Mouse (Mus musculus): ENCODE measurements at regions not wholly inside any gene's neighbourhood (a gene's known extent, or its start where the extent isn't known, plus 50 kb on each side); places are given as distances from the start of the nearest gene placed in this dataset.
"Not testable (repeated sequence)": the region's sequence is repeated elsewhere in the genome, so short reads cannot be mapped to it uniquely, and the experiment has no call there.

DNA sequence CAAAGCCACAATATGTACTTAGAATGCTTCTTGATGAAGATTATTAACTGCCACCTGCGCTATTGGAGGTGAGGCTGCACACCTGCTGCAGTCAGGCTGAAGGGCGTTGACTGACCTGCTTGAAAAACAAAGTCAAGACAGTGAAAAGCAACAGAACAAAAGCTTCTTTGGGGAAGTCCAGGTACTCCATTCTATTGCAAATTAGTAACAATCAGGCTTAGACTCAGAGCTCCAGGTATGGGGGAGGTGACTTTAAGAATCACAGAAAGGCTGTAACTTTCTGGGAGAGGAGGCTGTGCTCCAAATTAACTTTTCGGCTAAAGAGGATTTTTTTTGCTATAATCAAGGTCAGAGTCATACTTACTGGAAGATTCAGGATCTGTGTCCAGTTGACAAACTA, 278.0 kb upstream of the Sema3a start:
- H3K4me3 ChIP-seq = not testable (repeated sequence)

GRCm38 (mm10) chr5:12856869-12857268, 268.3 kb upstream of the Sema3a start:
- no peak overlapping the region for H3K4me2 ChIP-seq
- ATAC-seq (ENCODE audit: extremely low read depth, insufficient number of reproducible peaks, low FRiP score, low TSS enrichment) = no peak
- H3K36me3 ChIP-seq = no peaks in the 10 kb centered on the region
- no peak overlapping the region for H3K9ac ChIP-seq
- no peak overlapping the region for H3K4me3 ChIP-seq
- H3K27me3 ChIP-seq (replicated peaks) = no peaks in the 10 kb centered on the region
- H3K27ac ChIP-seq (replicated peaks) = no peak overlapping the region
- no peaks in the 10 kb centered on the region for H3K4me1 ChIP-seq
- WGBS = 81% methylated on average over 2 of the region's 2 CpGs
- no peaks in the 10 kb centered on the region for H3K9me3 ChIP-seq

More for the DNA sequence above, 278.0 kb upstream of the Sema3a start:
- WGBS = 70% methylated on average over 3 of the region's 3 CpGs
- not testable (repeated sequence) for H3K4me1 ChIP-seq; H3K36me3 ChIP-seq; H3K27ac ChIP-seq (replicated peaks); H3K27me3 ChIP-seq (replicated peaks); H3K9ac ChIP-seq; ATAC-seq (ENCODE audit: extremely low read depth, insufficient number of reproducible peaks, low FRiP score, low TSS enrichment); H3K4me2 ChIP-seq
- peaks cover 21% of the 10 kb centered on the region; the same call in 1 of the 2 replicates for H3K9me3 ChIP-seq

- Histone ChIP-seq H3K4me2 (no peak overlapping the region), H3K9me3 (no peaks in the 10 kb centered on the region), H3K27ac (replicated peaks) (no peak overlapping the region), H3K9ac (no peak overlapping the region), H3K36me3 (no peaks in the 10 kb centered on the region), H3K4me1 (no peaks in the 10 kb centered on the region), H3K27me3 (replicated peaks) (no peaks in the 10 kb centered on the region), H3K4me3 (no peak overlapping the region)
- ATAC-seq (ENCODE audit: extremely low read depth, insufficient number of reproducible peaks, low FRiP score, low TSS enrichment) = no peak
- 49% methylated on average over 3 of the region's 3 CpGs for WGBS
These were observed 256.6 kb upstream of the Sema3a start for GRCm38 (mm10) chr5:12868355-12869217.

- H3K36me3 ChIP-seq = no peaks in the 10 kb centered on the region
- no peaks in the 10 kb centered on the region for H3K9me3 ChIP-seq
- no peak overlapping the region for H3K4me3 ChIP-seq
- no peaks in the 10 kb centered on the region for H3K27me3 ChIP-seq (replicated peaks)
- 86% methylated on average over 3 of the region's 3 CpGs for WGBS
- no peak overlapping the region for H3K27ac ChIP-seq (replicated peaks)
- H3K9ac ChIP-seq = no peak overlapping the region
- H3K4me1 ChIP-seq = no peaks in the 10 kb centered on the region
- H3K4me2 ChIP-seq = no peak overlapping the region
- no peak for ATAC-seq (ENCODE audit: extremely low read depth, insufficient number of reproducible peaks, low FRiP score, low TSS enrichment)
These were observed 252.3 kb upstream of the Sema3a start for GRCm38 (mm10) chr5:12872888-12873287.

GRCm38 (mm10) chr5:12877595-12878296, 247.5 kb upstream of the Sema3a start:
- H3K9me3 ChIP-seq = no peaks in the 10 kb centered on the region
- ATAC-seq (ENCODE audit: extremely low read depth, insufficient number of reproducible peaks, low FRiP score, low TSS enrichment) = no peak
- WGBS = 73% methylated on average over 6 of the region's 6 CpGs
- H3K27ac ChIP-seq (replicated peaks) = no peak overlapping the region
- no peak overlapping the region for H3K4me2 ChIP-seq
- no peak overlapping the region for H3K9ac ChIP-seq
- H3K4me1 ChIP-seq = no peaks in the 10 kb centered on the region
- H3K36me3 ChIP-seq = no peaks in the 10 kb centered on the region
- H3K4me3 ChIP-seq = no peak overlapping the region
- no peaks in the 10 kb centered on the region for H3K27me3 ChIP-seq (replicated peaks)

GRCm38 (mm10) chr5:12892333-12892732, 232.9 kb upstream of the Sema3a start:
- Histone ChIP-seq H3K4me1 (no peaks in the 10 kb centered on the region), H3K27ac (replicated peaks) (no peak overlapping the region), H3K27me3 (replicated peaks) (no peaks in the 10 kb centered on the region), H3K9me3 (no peaks in the 10 kb centered on the region), H3K36me3 (no peaks in the 10 kb centered on the region), H3K9ac (no peak overlapping the region), H3K4me2 (no peak overlapping the region), H3K4me3 (no peak overlapping the region)
- no peak for ATAC-seq (ENCODE audit: extremely low read depth, insufficient number of reproducible peaks, low FRiP score, low TSS enrichment)

- Histone ChIP-seq H3K4me2 (no peak overlapping the region), H3K9me3 (no peaks in the 10 kb centered on the region), H3K27ac (replicated peaks) (no peak overlapping the region), H3K4me3 (no peak overlapping the region), H3K27me3 (replicated peaks) (no peaks in the 10 kb centered on the region), H3K36me3 (no peaks in the 10 kb centered on the region), H3K9ac (no peak overlapping the region), H3K4me1 (no peaks in the 10 kb centered on the region)
- WGBS = 38% methylated on average over 2 of the region's 2 CpGs
- no peak for ATAC-seq (ENCODE audit: extremely low read depth, insufficient number of reproducible peaks, low FRiP score, low TSS enrichment)
These were observed 230.6 kb upstream of the Sema3a start for GRCm38 (mm10) chr5:12894638-12895037.

DNA sequence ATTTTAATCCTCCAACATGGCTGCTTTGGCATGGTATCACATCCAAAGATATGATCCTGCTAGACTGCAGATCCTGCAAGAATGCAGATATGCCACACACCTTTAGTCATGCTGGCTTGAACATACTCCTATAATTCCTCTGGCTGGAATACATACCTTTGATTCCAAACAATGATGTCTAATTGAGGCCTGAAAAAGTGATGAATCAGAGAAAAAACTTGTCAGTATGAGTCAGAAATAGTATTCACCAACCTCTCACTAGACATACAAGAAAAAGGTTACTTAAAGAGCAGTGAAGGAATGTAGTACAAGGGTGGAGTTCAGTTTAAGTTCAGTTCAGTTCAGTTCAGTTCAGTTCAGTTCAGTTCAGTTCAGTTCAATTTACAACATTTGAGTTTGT, 214.5 kb upstream of the Sema3a start:
- Histone ChIP-seq H3K4me1 (no peaks in the 10 kb centered on the region), H3K9me3 (no peaks in the 10 kb centered on the region), H3K9ac (no peak overlapping the region), H3K27ac (replicated peaks) (no peak overlapping the region), H3K27me3 (replicated peaks) (no peaks in the 10 kb centered on the region), H3K36me3 (no peaks in the 10 kb centered on the region), H3K4me2 (no peak overlapping the region), H3K4me3 (no peak overlapping the region)
- no peak for ATAC-seq (ENCODE audit: extremely low read depth, insufficient number of reproducible peaks, low FRiP score, low TSS enrichment)

DNA sequence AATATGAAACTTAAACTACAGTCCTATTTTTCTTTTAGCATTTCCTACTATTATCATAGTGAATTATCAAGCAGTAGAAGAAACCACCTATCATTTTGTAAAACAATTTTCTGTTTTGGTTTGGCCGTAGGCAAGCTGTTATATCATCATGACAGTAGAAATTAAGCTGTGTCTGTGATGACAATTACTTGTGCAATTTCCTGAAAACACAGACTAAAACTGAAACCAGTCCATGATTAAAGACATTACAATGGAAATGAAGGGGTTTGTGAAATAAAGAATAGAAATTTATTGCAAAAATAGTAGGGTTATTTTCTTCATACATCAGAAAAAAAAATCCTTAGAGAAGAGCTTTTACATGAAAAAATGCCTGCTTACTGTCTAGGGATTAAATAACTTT, 210.8 kb upstream of the Sema3a start:
- 67% methylated on average over 1 of the region's 1 CpGs for WGBS
- H3K9ac ChIP-seq = no peak overlapping the region
- no peaks in the 10 kb centered on the region for H3K4me1 ChIP-seq
- no peak for ATAC-seq (ENCODE audit: extremely low read depth, insufficient number of reproducible peaks, low FRiP score, low TSS enrichment)
- no peaks in the 10 kb centered on the region for H3K27me3 ChIP-seq (replicated peaks)
- H3K9me3 ChIP-seq = no peaks in the 10 kb centered on the region
- H3K27ac ChIP-seq (replicated peaks) = no peak overlapping the region
- no peak overlapping the region for H3K4me3 ChIP-seq
- H3K36me3 ChIP-seq = no peaks in the 10 kb centered on the region
- no peak overlapping the region for H3K4me2 ChIP-seq

DNA sequence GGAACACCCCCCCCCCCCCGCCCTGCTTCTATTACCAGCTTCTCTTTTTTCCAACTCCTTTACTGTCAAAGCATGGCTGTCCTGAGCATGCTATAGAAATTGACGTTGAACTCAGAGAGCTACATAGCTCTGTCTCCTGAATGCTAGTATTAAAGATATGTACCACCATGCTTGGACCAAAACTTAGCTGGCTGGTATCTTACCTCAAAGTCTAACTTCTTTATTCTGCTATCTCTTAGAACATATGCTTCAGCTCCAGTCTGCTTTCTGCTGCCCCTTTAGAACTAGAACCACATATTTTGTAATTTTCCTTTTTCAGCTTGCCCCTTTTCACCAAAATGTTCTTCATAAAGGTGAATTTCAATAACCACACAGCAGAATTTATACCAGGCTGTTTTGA, 205.9 kb upstream of the Sema3a start:
- Histone ChIP-seq H3K9me3 (no peaks in the 10 kb centered on the region), H3K36me3 (no peaks in the 10 kb centered on the region), H3K27me3 (replicated peaks) (no peaks in the 10 kb centered on the region), H3K4me2 (no peak overlapping the region), H3K4me3 (no peak overlapping the region), H3K4me1 (no peaks in the 10 kb centered on the region), H3K9ac (no peak overlapping the region), H3K27ac (replicated peaks) (no peak overlapping the region)
- no peak for ATAC-seq (ENCODE audit: extremely low read depth, insufficient number of reproducible peaks, low FRiP score, low TSS enrichment)
- WGBS = 48% methylated on average over 2 of the region's 2 CpGs

DNA sequence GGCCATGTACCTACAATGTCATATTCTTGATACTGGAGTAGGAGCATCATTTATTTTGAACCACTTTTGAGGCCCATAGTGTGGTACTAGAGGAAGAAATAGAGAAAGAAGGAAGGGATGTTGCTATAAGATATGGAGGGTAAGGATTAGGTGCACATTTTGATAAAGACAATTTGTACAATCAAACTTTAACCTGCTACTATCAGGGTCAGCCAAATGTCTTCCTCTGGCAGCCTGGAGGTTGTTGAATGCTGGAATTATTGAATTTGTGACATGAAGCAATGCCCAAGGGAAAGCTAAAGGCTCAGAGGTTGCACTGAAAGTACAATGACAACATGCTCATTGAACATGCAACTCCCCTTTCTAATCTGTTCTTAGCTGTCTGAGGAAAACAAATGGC, 202.3 kb upstream of the Sema3a start:
- no peak for ATAC-seq (ENCODE audit: extremely low read depth, insufficient number of reproducible peaks, low FRiP score, low TSS enrichment)
- Histone ChIP-seq H3K4me2 (no peak overlapping the region), H3K4me3 (no peak overlapping the region), H3K27ac (replicated peaks) (no peak overlapping the region), H3K9me3 (no peaks in the 10 kb centered on the region), H3K36me3 (no peaks in the 10 kb centered on the region), H3K9ac (no peak overlapping the region), H3K4me1 (no peaks in the 10 kb centered on the region), H3K27me3 (replicated peaks) (no peaks in the 10 kb centered on the region)

DNA sequence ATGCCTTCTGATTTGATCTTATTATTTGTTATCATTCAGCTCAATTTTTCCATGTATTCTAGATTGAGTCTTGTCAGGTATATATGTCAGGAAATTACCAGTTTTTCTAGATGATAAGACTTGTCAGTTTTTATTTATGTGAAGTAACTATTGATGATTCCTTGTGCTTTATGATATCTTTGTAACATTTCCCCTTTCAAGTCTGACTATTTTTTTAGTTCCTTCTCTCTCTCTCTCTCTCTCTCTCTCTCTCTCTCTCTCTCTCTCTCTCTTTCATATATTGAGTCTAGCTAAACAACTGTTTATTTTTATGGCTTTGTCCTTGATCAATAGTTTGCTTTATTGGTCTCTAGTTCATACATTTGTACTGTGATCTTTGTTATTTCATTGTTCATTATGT, 199.7 kb upstream of the Sema3a start:
- no peak overlapping the region for H3K4me3 ChIP-seq
- no peak overlapping the region for H3K4me2 ChIP-seq
- no peak for ATAC-seq (ENCODE audit: extremely low read depth, insufficient number of reproducible peaks, low FRiP score, low TSS enrichment)
- H3K27me3 ChIP-seq (replicated peaks) = no peaks in the 10 kb centered on the region
- H3K36me3 ChIP-seq = no peaks in the 10 kb centered on the region
- H3K27ac ChIP-seq (replicated peaks) = no peak overlapping the region
- no peaks in the 10 kb centered on the region for H3K4me1 ChIP-seq
- no peak overlapping the region for H3K9ac ChIP-seq
- H3K9me3 ChIP-seq = no peaks in the 10 kb centered on the region
